Mouse (Mus musculus): ENCODE measurements around the gene 9430015G10Rik.

DNA sequence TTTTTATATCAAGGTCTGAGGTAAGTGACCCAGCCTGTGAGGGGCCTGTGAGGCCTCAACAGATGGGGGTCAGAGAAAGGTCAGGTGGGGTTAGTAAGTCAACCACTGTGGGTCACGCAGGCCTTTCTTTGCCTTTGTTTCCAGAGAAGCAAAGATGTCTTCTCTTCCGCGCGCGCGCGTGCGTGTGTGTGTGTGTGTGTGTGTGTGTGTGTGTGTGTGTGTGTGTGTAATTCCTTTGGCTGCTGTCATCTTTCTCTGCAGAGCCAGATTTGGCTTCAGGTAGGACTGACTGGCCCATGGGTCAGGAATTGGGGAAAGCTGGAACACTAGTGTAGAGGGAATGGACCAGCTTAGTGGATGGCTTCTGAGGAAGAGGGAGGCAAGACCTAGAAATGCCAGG lies 40.1 kb upstream of the 9430015G10Rik start:
- no peak for TF ChIP-seq EP300 (IDR thresholded peaks at IDR 0.05; ENCODE audit: low read depth)
- no peak for TF ChIP-seq CTCF (IDR thresholded peaks at IDR 0.05; ENCODE audit: low read depth)
